Mouse (Mus musculus) limb, embryonic 14.5 days (tissue): Measurements from ENCODE around the gene Cops2. TPM values are rescaled to one million over a fixed set of nuclear protein-coding genes. Genes with fewer than 3 reads are reported as not detected.

Experiments used
- ATAC-seq: fragments of 200-750 bp; cut with Nextera tagmentation; 2 replicates; pipeline ENCODE4 v1.8.0; 2017; ENCODE audit warnings: low read depth, moderate number of reproducible peaks, moderate TSS enrichment; ENCODE audit not compliant: low FRiP score
- DNase-seq: peaks from one replicate; pipeline ENCODE4 v3.0.0-alpha.2; 2015; ENCODE audit warnings: low spot score
- H3K27ac ChIP-seq: fragments of 300-500 bp; sonication (generic); replicated peaks from 2 replicates; pipeline ENCODE4 v1.5.1; 2014; ENCODE audit warnings: low read depth, mild to moderate bottlenecking, low read length, moderate library complexity, mixed read lengths
- H3K27me3 ChIP-seq: fragments of 300-500 bp; sonication (generic); 2 replicates; pipeline ENCODE4 v1.6.1; 2014; ENCODE audit warnings: low read length, mixed read lengths; ENCODE audit not compliant: control insufficient read depth, insufficient read depth
- H3K36me3 ChIP-seq: fragments of 300-500 bp; sonication (generic); 2 replicates; pipeline ENCODE4 v1.6.1; 2014; ENCODE audit warnings: mild to moderate bottlenecking, low read length, moderate library complexity, mixed read lengths; ENCODE audit not compliant: control insufficient read depth, insufficient read depth
- H3K4me1 ChIP-seq: fragments of 300-500 bp; sonication (generic); 2 replicates; pipeline ENCODE4 v1.6.1; 2014; ENCODE audit warnings: antibody characterized with exemption, low read length, mixed read lengths; ENCODE audit not compliant: control insufficient read depth, insufficient read depth
- H3K4me2 ChIP-seq: fragments of 300-500 bp; sonication (generic); replicated peaks from 2 replicates; pipeline ENCODE4 v1.6.1; 2014; ENCODE audit warnings: low read depth, mild to moderate bottlenecking, low read length, moderate library complexity; ENCODE audit not compliant: severe bottlenecking
- H3K4me3 ChIP-seq: fragments of 300-500 bp; sonication (generic); replicated peaks from 2 replicates; pipeline ENCODE4 v1.5.1; 2014; ENCODE audit warnings: low read length
- H3K9ac ChIP-seq: fragments of 300-500 bp; sonication (generic); 2 replicates; pipeline ENCODE4 v1.6.1; 2014; ENCODE audit warnings: mild to moderate bottlenecking, low read depth, low read length, moderate library complexity; ENCODE audit not compliant: severe bottlenecking
- H3K9me3 ChIP-seq: fragments of 300-500 bp; sonication (generic); 2 replicates; pipeline ENCODE4 v1.6.1; 2016; ENCODE audit warnings: low read length; ENCODE audit not compliant: control insufficient read depth
- POLR2A ChIP-seq: fragments of 200-500 bp; IDR thresholded peaks from 2 replicates; pipeline ENCODE4 v1.8.0; 2012; ENCODE audit warnings: inconsistent platforms, mild to moderate bottlenecking, moderate library complexity, borderline replicate concordance; ENCODE audit not compliant: insufficient read depth, insufficient read length; ENCODE audit errors: extremely low read depth
- WGBS: fragments of 180-500 bp; shearing (Covaris S2); extraction: QIAGEN DNeasy Blood & Tissue Kit; methylation state at CpG from one replicate; pipeline ENCODE4 v1.1.7; 2014; 5-methylcytosine and 5-hydroxymethylcytosine counted together
- polyA plus RNA-seq, 2 experiments: library from polyadenylated mRNA; depleted of rRNA in 1 of 2; stranded (reverse) in 1 of 2; unstranded in 1 of 2; fragments of >200 nt; fragmentation: Nextera tagmentation in 1 of 2; extraction: Ambion mirVana in 1 of 2; gene quantifications; 2 replicates each; pipeline versions ENCODE4 v1.2.1 to v1.2.3; 2012 to 2014

Gene Cops2
- polyA plus RNA-seq (2012; rRNA removed) (49.0 and 75.1 TPM in 2 replicates), polyA plus RNA-seq (2014; fragmentation: Nextera tagmentation; extraction: Ambion mirVana) (85.4 and 86.7 TPM in 2 replicates)

GRCm38 (mm10) chr2:125858521-125859280 is at the start of gene Cops2, which contains the start of gene Galk2:
Gene Cops2, minus strand, starts transcription at chr2:125859139.
Gene Galk2, plus strand, starts transcription at chr2:125859109.
- peak; percentile 46; the same call in 1 of the 2 replicates for TF ChIP-seq POLR2A
- Histone ChIP-seq H3K4me1 (peaks cover 4% of the 10 kb centered on the region), H3K27me3 (no peaks in the 10 kb centered on the region), H3K9ac (peak within 1 kb of the TSS; percentile 97), H3K27ac (peak within 1 kb of the TSS; percentile 89), H3K36me3 (no peaks in the 10 kb centered on the region; the same call in 1 of the 2 replicates), H3K4me2 (peak within 1 kb of the TSS; percentile 67), H3K4me3 (peak within 1 kb of the TSS; percentile 99), H3K9me3 (no peaks in the 10 kb centered on the region)
- ATAC-seq (peak; percentile 98), DNase-seq (peak; percentile 97)
- 0% methylated on average over 44 of the region's 54 CpGs for WGBS

GRCm38 (mm10) chr2:125907580-125908255 is 48.8 kb upstream of the Cops2 start:
- H3K4me3 ChIP-seq, result no peak overlapping the region
- H3K4me1 ChIP-seq, result no peaks in the 10 kb centered on the region
- no peak for DNase-seq
- H3K4me2 ChIP-seq, result no peak overlapping the region
- no peak overlapping the region for H3K9ac ChIP-seq
- no peak for TF ChIP-seq POLR2A
- no peak for ATAC-seq
- no peaks in the 10 kb centered on the region for H3K9me3 ChIP-seq
- H3K36me3 ChIP-seq, result peaks cover 14% of the 10 kb centered on the region; the same call in 1 of the 2 replicates
- no peak overlapping the region for H3K27ac ChIP-seq
- WGBS, result 79% methylated on average over 4 of the region's 4 CpGs
- no peaks in the 10 kb centered on the region for H3K27me3 ChIP-seq

- no peak overlapping the region for H3K27ac ChIP-seq
- H3K4me3 ChIP-seq, result no peak overlapping the region
- no peaks in the 10 kb centered on the region for H3K4me1 ChIP-seq
- H3K36me3 ChIP-seq, result peaks cover 14% of the 10 kb centered on the region; the same call in 1 of the 2 replicates
- H3K9ac ChIP-seq, result no peak overlapping the region
- DNase-seq (no peak), ATAC-seq (no peak)
- 68% methylated on average over 4 of the region's 4 CpGs for WGBS
- H3K4me2 ChIP-seq, result no peak overlapping the region
- TF ChIP-seq POLR2A, result no peak
- no peaks in the 10 kb centered on the region for H3K27me3 ChIP-seq
- H3K9me3 ChIP-seq, result no peaks in the 10 kb centered on the region
Observed at GRCm38 (mm10) chr2:125906407-125907066, 47.6 kb upstream of the Cops2 start.

GRCm38 (mm10) chr2:125901426-125901825 is 42.5 kb upstream of the Cops2 start:
- Histone ChIP-seq H3K9me3 (no peaks in the 10 kb centered on the region), H3K4me2 (no peak overlapping the region), H3K4me3 (no peak overlapping the region), H3K27me3 (no peaks in the 10 kb centered on the region), H3K27ac (no peak overlapping the region), H3K36me3 (peaks cover 10% of the 10 kb centered on the region), H3K4me1 (no peaks in the 10 kb centered on the region), H3K9ac (no peak overlapping the region)
- no peak for DNase-seq
- TF ChIP-seq POLR2A, result no peak
- ATAC-seq, result no peak
- 93% methylated on average over 3 of the region's 3 CpGs for WGBS

- no peaks in the 10 kb centered on the region for H3K27me3 ChIP-seq
- ATAC-seq, result no peak
- no peaks in the 10 kb centered on the region for H3K4me1 ChIP-seq
- H3K9ac ChIP-seq, result no peak overlapping the region
- no peak for TF ChIP-seq POLR2A
- 86% methylated on average over 6 of the region's 6 CpGs for whole genome bisulfite sequencing
- no peak overlapping the region for H3K4me2 ChIP-seq
- DNase-seq, result no peak
- peaks cover 10% of the 10 kb centered on the region for H3K36me3 ChIP-seq
- H3K4me3 ChIP-seq, result no peak overlapping the region
- H3K27ac ChIP-seq, result no peak overlapping the region
- no peaks in the 10 kb centered on the region for H3K9me3 ChIP-seq
Observed at GRCm38 (mm10) chr2:125900797-125901410, 42.0 kb upstream of the Cops2 start.
